Mouse (Mus musculus): ENCODE results near the gene Piezo1.
A peak's percentile ranks its signal among the peaks of the same experiment; 100 is the strongest.
"Not testable (repeated sequence)": the region's sequence is repeated elsewhere in the genome, so short reads cannot be mapped to it uniquely, and the experiment has no call there.

Piezo1 gene

GRCm38 (mm10) chr8:122551265-122552051, at the start of gene Piezo1:
TSS of gene Piezo1 (minus strand) at chr8:122551329.
- peak; percentile 95 for DNase-seq (ENCODE audit: low spot score)

- DNase-seq (ENCODE audit: low spot score) = no peak
Observed at GRCm38 (mm10) chr8:122600666-122601065, 49.5 kb upstream of the Piezo1 start.

- DNase-seq (ENCODE audit: low spot score) = no peak
Observed at GRCm38 (mm10) chr8:122596031-122596430, 44.9 kb upstream of the Piezo1 start.

- no peak for DNase-seq (ENCODE audit: low spot score)
Observed at GRCm38 (mm10) chr8:122593783-122594507, 42.8 kb upstream of the Piezo1 start.

GRCm38 (mm10) chr8:122593240-122593639, 42.1 kb upstream of the Piezo1 start:
- no peak for DNase-seq (ENCODE audit: low spot score)

GRCm38 (mm10) chr8:122586749-122587148, 35.6 kb upstream of the Piezo1 start:
- no peak for DNase-seq (ENCODE audit: low spot score)

- DNase-seq (ENCODE audit: low spot score) = no peak
Observed at GRCm38 (mm10) chr8:122586171-122586570, 35.0 kb upstream of the Piezo1 start.

GRCm38 (mm10) chr8:122585411-122585891, 34.3 kb upstream of the Piezo1 start:
- DNase-seq (ENCODE audit: low spot score) = no peak

- DNase-seq (ENCODE audit: low spot score) = no peak
Observed at GRCm38 (mm10) chr8:122584981-122585380, 33.9 kb upstream of the Piezo1 start.

- DNase-seq (ENCODE audit: low spot score) = no peak
Observed at GRCm38 (mm10) chr8:122580926-122581325, 29.8 kb upstream of the Piezo1 start.

- no peak for DNase-seq (ENCODE audit: low spot score)
Observed at GRCm38 (mm10) chr8:122579196-122579595, 28.1 kb upstream of the Piezo1 start.

- DNase-seq (ENCODE audit: low spot score) = no peak
Observed at GRCm38 (mm10) chr8:122577116-122577515, 26.0 kb upstream of the Piezo1 start.

- peak; percentile 97 for DNase-seq (ENCODE audit: low spot score)
Observed at GRCm38 (mm10) chr8:122576648-122577022, 25.5 kb upstream of the Piezo1 start, which contains the start of gene Aprt. TSS of gene Aprt (minus strand) at chr8:122576909.

GRCm38 (mm10) chr8:122575735-122576647, 24.9 kb upstream of the Piezo1 start:
- DNase-seq (ENCODE audit: low spot score) = no peak

- no peak for DNase-seq (ENCODE audit: low spot score)
Observed at GRCm38 (mm10) chr8:122575286-122575685, 24.2 kb upstream of the Piezo1 start.

GRCm38 (mm10) chr8:122574667-122575251, 23.6 kb upstream of the Piezo1 start:
- no peak for DNase-seq (ENCODE audit: low spot score)

- DNase-seq (ENCODE audit: low spot score) = no peak
Observed at GRCm38 (mm10) chr8:122574264-122574663, 23.1 kb upstream of the Piezo1 start.

GRCm38 (mm10) chr8:122573577-122573976, 22.4 kb upstream of the Piezo1 start:
- no peak for DNase-seq (ENCODE audit: low spot score)

GRCm38 (mm10) chr8:122573176-122573575, 22.0 kb upstream of the Piezo1 start:
- not testable (repeated sequence) for DNase-seq (ENCODE audit: low spot score)

- DNase-seq (ENCODE audit: low spot score) = no peak
Observed at GRCm38 (mm10) chr8:122572751-122573150, 21.6 kb upstream of the Piezo1 start.

- DNase-seq (ENCODE audit: low spot score) = no peak
Observed at GRCm38 (mm10) chr8:122571750-122572267, 20.7 kb upstream of the Piezo1 start.

Data from urinary bladder, postnatal 14 days (tissue).